Mouse (Mus musculus) erythroid progenitor cell, adult 5-6 weeks (primary cell): ENCODE data around the gene Arsa. TPM values are rescaled to one million over a fixed set of nuclear protein-coding genes. Genes with fewer than 3 reads are reported as not detected.

Experiments
- ATAC-seq: replicated peaks from 2 replicates; pipeline ENCODE4 v1.8.0; 2016; ENCODE audit warnings: moderate number of reproducible peaks, mild to moderate bottlenecking, moderate TSS enrichment, inconsistent platforms; ENCODE audit not compliant: poor library complexity, low FRiP score, severe bottlenecking
- total RNA-seq, 2 experiments: library from RNA; stranded (forward) in 1 of 2; stranded (reverse) in 1 of 2; fragments of 150-400 nt in 1 of 2; fragments of 186-747, 209-891 nt in 1 of 2; gene quantifications; 2 replicates each; pipeline versions ENCODE4 v1.2.3 to v1.2.4; 2015 to 2017; ENCODE audit warnings: low replicate concordance in 2 of 2

The Arsa gene
- total RNA-seq (2015; ENCODE audit: low replicate concordance), result 2.5 and 2.9 TPM in 2 replicates
- 2.1 and 3.7 TPM in 2 replicates for total RNA-seq (2017; ENCODE audit: low replicate concordance)

- ATAC-seq, result no peak
Observed at GRCm38 (mm10) chr15:89477091-89477491, at the start of gene Arsa. TSS of gene Arsa (minus strand) at chr15:89477425.

DNA sequence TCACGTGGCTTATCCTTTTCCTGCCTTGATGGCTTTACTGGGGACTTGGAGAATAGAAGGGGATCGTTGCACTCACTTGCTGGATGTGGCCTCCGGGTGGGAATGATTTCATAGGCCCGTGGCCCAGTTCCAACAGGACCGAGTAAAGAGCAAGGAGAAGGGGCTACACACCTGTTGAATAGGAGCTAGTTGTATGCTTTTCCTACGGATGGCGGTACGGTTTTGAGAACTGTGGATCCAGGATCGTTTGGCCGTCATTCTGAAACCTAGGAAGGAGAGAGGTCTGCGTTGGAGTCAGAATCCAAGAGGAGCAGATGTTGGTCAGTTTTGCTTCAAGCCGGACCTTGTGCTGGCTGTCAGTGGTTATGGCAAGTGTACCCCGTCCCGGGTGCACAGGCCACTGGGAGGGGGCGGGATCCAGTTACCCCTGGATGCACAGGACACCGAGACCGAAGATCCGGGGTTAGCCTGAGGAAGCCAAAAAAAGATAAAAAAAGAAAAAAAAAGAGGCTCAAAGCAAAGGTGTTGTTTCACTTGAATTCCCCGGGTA is 49.6 kb upstream of the Arsa start:
- ATAC-seq, result no peak

GRCm38 (mm10) chr15:89525896-89526295 is 48.7 kb upstream of the Arsa start:
- ATAC-seq, result no peak

DNA sequence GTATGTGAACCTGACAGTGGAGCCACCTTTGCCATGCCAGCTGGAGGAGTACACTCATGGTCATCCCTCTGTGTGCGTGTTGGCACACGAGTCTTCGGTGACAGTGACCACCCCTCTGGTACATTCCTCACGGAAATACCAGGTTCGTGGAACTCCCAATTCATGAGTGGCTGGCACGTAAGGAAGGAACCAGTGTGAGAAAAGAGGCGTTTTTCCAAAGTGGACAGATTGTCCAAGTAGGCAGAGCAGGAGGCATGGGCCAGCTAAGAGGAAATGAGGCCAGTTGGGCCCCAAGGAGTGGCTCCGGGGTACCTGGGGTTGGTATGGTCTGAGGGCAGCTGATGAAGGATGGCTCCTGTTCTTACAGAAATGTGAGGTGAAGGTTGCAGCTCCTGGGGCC is 48.2 kb upstream of the Arsa start:
- ATAC-seq, result no peak

- ATAC-seq, result no peak
Observed at GRCm38 (mm10) chr15:89524611-89525415, 47.6 kb upstream of the Arsa start.

DNA sequence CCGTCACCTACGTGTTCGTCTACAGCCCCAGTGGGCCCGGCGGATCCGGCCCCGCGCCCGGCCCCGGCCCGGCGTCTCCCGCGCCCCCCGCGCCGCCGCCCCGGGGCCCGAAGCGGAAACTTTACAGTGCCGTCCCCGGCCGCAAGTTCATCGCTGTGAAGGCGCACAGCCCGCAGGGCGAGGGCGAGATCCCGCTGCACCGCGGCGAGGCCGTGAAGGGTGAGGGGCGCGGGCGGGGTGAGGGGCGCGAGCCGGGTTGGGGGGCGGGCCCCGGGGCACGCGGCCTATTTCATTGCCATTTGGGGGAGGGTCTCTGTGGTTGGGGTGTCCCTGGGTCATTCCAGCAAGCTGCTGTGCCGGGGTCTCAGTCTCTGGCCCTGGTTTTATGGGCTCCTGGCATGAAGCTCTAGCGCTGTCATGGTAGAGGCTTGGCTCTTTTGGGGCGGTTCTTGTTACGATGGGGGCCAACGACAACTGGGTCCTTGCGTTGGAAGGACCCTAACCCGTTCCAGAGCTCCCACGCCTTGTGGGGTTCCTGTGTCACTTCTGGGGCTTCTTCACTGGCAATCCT is 46.9 kb upstream of the Arsa start:
- ATAC-seq, result no peak

DNA sequence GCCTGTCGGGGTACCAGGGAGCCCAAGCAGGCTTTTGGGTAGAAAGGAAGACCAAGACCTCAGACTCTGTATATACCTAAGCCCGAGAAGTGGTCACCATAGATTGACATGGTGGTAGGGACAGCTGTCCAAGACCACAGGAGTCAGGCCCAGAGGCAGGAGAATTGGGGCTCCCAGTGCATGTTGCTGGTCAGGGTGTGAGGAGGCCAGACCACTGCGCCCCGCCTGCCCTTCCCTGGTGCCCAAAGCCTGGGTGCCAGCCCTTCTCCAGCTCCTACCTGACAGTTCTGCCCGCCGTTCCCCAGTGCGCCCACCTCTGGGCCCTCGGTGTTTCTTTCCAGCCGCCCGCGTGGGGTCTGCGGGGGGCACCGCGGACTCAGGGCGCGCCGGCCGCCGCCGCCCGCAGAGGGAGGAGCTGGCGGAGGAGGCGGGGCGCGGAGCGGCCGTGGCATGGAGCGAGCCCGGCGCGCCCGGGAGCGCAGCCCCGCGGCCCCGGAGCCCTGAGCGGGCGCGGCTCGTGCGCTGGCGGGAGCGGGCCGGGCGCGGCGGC is 46.1 kb upstream of the Arsa start:
- ATAC-seq, result no peak

- ATAC-seq, result no peak
Observed at GRCm38 (mm10) chr15:89522566-89523282, 45.5 kb upstream of the Arsa start.

GRCm38 (mm10) chr15:89521951-89522350 is 44.7 kb upstream of the Arsa start:
- ATAC-seq, result no peak

GRCm38 (mm10) chr15:89512679-89513078 is 35.5 kb upstream of the Arsa start:
- ATAC-seq, result 0 out of 2 replicates have a peak, but pooled peaks have one; percentile 19

DNA sequence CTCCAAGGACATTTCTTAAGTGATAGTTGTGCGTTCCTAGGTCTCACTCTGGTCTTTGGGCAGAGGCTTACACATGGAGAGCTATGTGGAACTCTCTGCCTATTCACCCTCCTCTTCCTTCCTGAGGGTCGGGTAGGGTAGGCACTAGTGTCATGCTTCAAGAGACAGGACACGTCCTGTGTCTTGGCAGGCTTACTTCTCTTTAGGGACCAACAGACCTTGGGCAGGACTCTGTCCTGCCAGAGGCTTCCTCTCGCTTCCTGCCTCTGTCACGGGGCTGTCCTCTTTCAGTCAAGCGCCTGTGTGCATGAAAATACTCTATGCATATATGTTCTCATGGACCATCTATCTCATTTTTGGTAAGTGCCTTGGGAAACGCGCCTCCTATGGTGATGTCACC is 30.5 kb upstream of the Arsa start:
- ATAC-seq, result no peak

DNA sequence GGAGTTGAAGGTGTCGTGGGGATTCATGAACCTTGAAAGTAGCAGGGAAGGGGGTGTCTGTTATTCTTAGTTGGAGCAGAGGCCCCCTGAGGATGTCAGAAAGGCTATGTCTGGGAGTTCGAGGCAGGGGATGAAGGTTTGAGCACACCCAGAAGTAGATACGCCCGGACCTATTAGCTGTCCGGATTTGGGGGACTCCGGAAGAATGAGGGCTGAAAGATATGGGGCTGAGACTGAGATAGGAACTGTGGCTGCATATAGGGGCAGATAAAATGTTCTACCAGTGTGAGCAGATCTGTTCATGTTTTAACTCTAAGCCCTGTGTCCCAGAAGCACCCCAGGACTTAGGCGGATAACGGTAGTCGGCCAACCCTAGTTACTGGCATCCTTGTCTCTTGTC is 27.6 kb upstream of the Arsa start:
- no peak for ATAC-seq

DNA sequence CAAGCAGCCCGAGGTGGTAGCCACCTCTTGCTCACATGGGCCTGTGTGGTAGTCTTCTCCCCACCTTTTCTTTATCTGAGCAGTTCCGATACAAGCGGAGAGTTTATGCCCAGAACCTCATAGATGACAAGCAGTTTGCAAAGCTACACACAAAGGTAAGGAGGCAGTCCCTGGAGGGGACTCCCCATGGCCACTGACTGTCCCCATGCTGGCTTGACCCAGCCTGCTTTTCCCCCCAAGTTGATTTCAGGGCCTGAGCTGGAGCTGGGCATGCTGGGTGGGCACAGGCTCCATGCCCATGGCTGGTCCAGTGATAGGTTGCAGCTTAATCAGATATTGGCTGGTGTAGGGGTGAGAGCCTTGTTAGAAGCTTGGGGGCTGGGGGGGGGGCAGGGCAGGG is 24.1 kb upstream of the Arsa start:
- ATAC-seq, result no peak

DNA sequence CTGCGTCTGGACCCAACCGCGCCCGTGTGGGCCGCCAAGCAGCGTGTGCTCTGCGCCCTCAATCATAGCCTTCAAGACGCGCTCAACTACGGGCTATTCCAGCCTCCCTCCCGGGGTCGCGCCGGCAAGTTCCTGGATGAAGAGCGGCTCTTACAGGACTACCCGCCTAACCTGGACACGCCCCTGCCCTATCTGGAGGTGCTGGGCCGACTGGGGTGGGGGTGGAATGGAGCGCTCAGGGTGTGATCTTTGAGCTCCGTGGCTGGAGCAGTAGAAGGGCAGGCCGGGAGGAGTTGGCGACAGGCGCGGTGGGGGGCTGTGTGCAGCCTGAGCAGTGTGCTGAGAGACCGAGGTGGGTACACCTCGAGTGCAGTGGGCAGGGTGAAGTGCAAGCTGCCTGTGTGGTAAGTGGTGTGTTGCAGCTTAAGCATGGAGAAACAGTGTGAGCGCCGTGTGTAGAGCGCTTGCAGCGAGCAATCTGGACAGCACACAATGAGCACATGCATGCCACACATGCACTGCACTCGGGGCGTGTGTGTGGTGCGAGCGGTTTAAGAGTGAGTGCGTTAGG is 23.1 kb upstream of the Arsa start:
- ATAC-seq, result peak; percentile 32; the same call in 1 of the 2 replicates

- no peak for ATAC-seq
Observed at GRCm38 (mm10) chr15:89499784-89500220, 22.6 kb upstream of the Arsa start.

GRCm38 (mm10) chr15:89498961-89499688 is 21.9 kb upstream of the Arsa start, which contains the start of gene Shank3:
TSS of gene Shank3 (plus strand) at chr15:89499623.
- ATAC-seq, result no peak

- no peak for ATAC-seq
Observed at GRCm38 (mm10) chr15:89498049-89498960, 21.1 kb upstream of the Arsa start.
